Mouse (Mus musculus) forebrain, embryonic 10.5 days (tissue): Measurements from ENCODE around the gene Asl. TPM values are rescaled to one million over a fixed set of nuclear protein-coding genes. Genes with fewer than 3 reads are reported as not detected.

ENCODE experiments used
- DNase-seq: peaks from one replicate; pipeline ENCODE4 v3.0.0-alpha.2; 2017; ENCODE audit warnings: low spot score; ENCODE audit errors: extremely low spot score
- H3K27ac ChIP-seq: fragments of 300-500 bp; sonication (generic); 2 replicates; pipeline ENCODE4 v1.5.1; 2016; ENCODE audit warnings: mild to moderate bottlenecking
- H3K27me3 ChIP-seq: fragments of 300-500 bp; sonication (generic); 2 replicates; pipeline ENCODE4 v1.6.1; 2016; ENCODE audit warnings: mild to moderate bottlenecking; ENCODE audit not compliant: poor library complexity, severe bottlenecking
- H3K36me3 ChIP-seq: fragments of 300-500 bp; sonication (generic); replicated peaks from 2 replicates; pipeline ENCODE4 v1.6.1; 2016; ENCODE audit warnings: mild to moderate bottlenecking, moderate library complexity
- H3K4me1 ChIP-seq: fragments of 300-500 bp; sonication (generic); 2 replicates; pipeline ENCODE4 v1.6.1; 2016
- H3K4me3 ChIP-seq: fragments of 300-500 bp; sonication (generic); 2 replicates; pipeline ENCODE4 v1.5.1; 2016; ENCODE audit warnings: mild to moderate bottlenecking, moderate library complexity
- H3K9me3 ChIP-seq: fragments of 300-500 bp; sonication (generic); 2 replicates; pipeline ENCODE4 v1.6.1; 2016; ENCODE audit warnings: mild to moderate bottlenecking, moderate library complexity
- WGBS: fragments of 180-500 bp; shearing (Covaris S2); methylation state at CpG from one replicate; pipeline ENCODE4 v1.1.7; 2016; 5-methylcytosine and 5-hydroxymethylcytosine counted together
- polyA plus RNA-seq: library from polyadenylated mRNA; unstranded; fragments of >200 nt; fragmentation: Nextera tagmentation; extraction: Ambion mirVana; gene quantifications from 2 replicates; pipeline ENCODE4 v1.2.1, GENCODE M21; 2016

Gene Asl
- polyA plus RNA-seq, 1 experiment from 2014 or later: 33.2 TPM

DNA sequence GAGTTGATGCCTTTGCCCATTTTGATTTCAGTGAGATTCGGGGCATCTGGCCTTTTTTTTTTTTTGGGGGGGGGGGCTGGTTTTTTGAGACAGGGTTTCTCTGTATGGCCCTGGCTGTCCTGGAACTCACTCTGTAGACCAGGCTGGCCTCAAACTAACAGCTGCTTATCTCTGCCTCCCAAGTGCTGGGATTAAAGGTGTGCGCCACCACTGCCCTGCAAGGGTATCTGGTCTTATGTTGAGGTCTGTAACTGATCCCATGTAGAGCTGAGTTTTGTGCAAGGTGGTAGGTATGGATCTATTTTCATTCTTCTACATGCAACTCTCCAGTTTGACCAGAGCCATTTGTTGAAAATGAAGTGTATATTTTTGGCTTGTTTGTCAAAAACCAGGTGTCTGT lies 27.3 kb upstream of the Asl start:
- H3K4me3 ChIP-seq: no peak overlapping the region
- no peaks in the 10 kb centered on the region; the same call in 1 of the 2 replicates for H3K4me1 ChIP-seq
- DNase-seq: no peak
- peaks cover 69% of the 10 kb centered on the region for H3K36me3 ChIP-seq
- H3K27me3 ChIP-seq: no peaks in the 10 kb centered on the region
- no peak overlapping the region for H3K27ac ChIP-seq
- WGBS: 92% methylated on average over 2 of the region's 2 CpGs
- no peaks in the 10 kb centered on the region for H3K9me3 ChIP-seq

DNA sequence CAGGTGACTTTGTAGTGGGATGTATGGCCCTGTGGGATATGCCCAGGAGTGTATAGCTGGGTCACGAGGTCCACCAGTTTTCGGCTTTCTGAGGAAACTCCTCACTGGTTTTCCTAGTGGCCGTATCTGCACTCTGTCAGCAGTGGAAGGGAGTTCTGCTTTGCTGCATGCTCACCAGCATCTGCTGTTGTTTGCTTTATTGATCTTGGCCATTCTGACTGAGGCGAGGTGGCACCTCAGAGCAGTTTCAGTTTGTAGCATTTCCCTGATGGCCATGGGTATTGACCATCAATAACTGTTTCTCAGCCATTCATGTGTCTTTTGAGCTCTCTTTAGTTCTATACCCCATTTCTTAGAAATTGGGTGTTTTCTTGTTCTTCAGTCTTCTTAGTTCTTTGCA lies 26.6 kb upstream of the Asl start:
- Histone ChIP-seq H3K27ac (no peak overlapping the region), H3K36me3 (peaks cover 71% of the 10 kb centered on the region), H3K27me3 (no peaks in the 10 kb centered on the region), H3K9me3 (no peaks in the 10 kb centered on the region), H3K4me3 (no peak overlapping the region), H3K4me1 (no peaks in the 10 kb centered on the region; the same call in 1 of the 2 replicates)
- 95% methylated on average over 4 of the region's 4 CpGs for WGBS
- no peak for DNase-seq

DNA sequence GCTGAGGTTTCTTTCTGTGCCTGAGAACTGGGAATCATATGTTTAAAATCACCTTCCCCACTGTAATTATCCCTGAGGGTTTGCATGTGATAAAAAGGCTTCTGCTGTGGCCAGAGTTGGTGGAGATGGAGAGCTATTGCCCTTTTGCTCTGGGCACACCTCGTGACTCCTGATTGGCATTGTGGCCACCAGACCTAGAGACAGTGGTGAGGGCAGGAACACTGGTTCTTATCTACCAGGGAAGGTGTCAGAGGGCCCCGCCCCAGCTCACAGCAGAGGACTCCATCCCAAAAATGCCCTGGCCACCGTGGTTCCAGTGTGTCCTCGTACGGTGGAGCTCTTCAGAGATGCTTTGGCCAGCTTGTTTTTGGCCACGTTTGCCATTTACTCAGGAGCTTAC lies 23.9 kb upstream of the Asl start:
- Histone ChIP-seq H3K36me3 (peaks cover 67% of the 10 kb centered on the region), H3K9me3 (no peaks in the 10 kb centered on the region), H3K27me3 (no peaks in the 10 kb centered on the region), H3K27ac (no peak overlapping the region), H3K4me3 (no peak overlapping the region), H3K4me1 (no peaks in the 10 kb centered on the region)
- no peak for DNase-seq
- WGBS: 87% methylated on average over 6 of the region's 6 CpGs

DNA sequence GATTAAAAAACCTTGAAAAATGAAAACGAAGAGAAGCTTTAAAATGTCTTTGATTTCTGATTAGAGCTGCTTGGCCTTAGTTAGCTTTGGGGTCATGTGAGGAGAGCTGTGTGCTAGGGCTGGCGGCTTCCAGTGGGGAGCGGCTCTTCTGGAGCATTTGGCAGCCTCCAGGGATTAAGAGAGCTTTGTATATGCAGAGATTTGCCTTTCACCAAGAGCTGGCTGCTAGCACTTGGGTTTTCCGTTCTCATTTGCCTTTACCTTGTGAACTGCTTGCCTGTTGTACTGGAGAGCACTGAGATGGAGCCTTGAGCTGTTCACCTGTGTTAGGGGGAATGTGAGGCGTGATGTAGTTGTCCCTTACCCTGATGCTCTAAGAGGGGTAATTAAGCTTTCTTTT lies 23.5 kb upstream of the Asl start:
- Histone ChIP-seq H3K36me3 (peaks cover 65% of the 10 kb centered on the region), H3K4me1 (no peaks in the 10 kb centered on the region), H3K27ac (no peak overlapping the region), H3K9me3 (no peaks in the 10 kb centered on the region), H3K27me3 (no peaks in the 10 kb centered on the region), H3K4me3 (no peak overlapping the region)
- 76% methylated on average over 5 of the region's 5 CpGs for WGBS
- DNase-seq: no peak

DNA sequence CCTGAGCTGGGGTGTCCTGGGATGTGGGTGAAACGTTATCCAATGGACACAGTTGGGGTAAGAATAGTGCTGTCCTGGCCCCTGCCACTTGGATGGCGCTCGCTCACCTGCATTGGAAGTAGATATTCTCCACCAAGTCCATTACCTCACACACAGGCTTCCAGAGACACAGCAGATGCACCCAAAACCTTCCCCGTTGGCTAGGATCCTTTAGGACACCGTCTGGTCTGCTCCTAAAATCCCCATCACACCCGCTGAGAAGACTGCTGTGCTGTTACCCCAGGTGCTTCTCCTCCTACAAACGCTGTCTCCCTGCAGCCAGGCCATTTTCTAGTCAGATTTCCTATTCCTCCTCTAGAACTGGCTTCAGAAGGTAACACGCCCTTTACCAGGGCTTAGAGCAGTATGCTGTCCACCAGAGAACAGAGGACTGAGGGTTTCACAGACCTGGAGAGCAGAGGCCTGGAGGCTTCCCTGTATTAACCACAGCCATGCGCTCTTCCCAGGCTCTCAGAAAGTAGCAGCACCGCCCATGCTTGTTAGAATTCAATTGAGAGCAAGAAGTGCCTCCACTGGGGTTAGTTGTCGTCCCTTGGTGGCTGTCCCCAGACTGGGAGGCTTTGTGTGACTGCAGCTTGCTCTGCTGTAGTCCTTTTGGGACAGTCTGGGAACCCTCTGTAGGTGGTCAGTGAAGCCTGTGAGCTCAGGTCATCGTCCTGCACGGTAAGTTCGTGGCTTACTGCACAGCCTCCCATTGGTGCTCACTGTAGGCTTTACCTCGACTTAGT lies 22.2 kb upstream of the Asl start:
- Histone ChIP-seq H3K4me1 (no peaks in the 10 kb centered on the region), H3K4me3 (no peak overlapping the region), H3K36me3 (peaks cover 78% of the 10 kb centered on the region), H3K27ac (no peak overlapping the region), H3K9me3 (no peaks in the 10 kb centered on the region), H3K27me3 (no peaks in the 10 kb centered on the region)
- WGBS: 86% methylated on average over 15 of the region's 15 CpGs
- DNase-seq: no peak

DNA sequence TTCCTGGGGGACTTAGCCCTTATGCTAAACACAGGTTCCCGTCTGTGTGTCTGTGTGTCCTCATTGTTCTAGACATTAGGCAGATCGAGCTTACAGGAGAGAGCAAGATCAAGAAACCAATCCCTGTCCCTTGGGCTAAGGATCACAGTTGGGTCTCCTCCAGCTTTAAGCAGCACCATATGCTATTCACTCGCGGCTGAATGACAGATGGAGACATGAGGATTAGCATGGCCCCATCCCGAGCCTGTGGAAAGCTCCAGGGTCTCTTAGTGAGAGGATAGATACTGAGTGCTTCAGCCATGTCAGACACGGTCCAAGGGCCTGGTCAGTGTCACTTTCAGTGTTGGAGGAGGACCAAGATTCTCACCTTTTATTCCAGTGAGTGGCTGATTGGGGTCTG lies 21.4 kb upstream of the Asl start:
- no peak for DNase-seq
- Histone ChIP-seq H3K27me3 (no peaks in the 10 kb centered on the region), H3K9me3 (no peaks in the 10 kb centered on the region), H3K27ac (no peak overlapping the region), H3K4me1 (no peaks in the 10 kb centered on the region), H3K36me3 (peaks cover 82% of the 10 kb centered on the region), H3K4me3 (no peak overlapping the region)
- 75% methylated on average over 6 of the region's 6 CpGs for WGBS

DNA sequence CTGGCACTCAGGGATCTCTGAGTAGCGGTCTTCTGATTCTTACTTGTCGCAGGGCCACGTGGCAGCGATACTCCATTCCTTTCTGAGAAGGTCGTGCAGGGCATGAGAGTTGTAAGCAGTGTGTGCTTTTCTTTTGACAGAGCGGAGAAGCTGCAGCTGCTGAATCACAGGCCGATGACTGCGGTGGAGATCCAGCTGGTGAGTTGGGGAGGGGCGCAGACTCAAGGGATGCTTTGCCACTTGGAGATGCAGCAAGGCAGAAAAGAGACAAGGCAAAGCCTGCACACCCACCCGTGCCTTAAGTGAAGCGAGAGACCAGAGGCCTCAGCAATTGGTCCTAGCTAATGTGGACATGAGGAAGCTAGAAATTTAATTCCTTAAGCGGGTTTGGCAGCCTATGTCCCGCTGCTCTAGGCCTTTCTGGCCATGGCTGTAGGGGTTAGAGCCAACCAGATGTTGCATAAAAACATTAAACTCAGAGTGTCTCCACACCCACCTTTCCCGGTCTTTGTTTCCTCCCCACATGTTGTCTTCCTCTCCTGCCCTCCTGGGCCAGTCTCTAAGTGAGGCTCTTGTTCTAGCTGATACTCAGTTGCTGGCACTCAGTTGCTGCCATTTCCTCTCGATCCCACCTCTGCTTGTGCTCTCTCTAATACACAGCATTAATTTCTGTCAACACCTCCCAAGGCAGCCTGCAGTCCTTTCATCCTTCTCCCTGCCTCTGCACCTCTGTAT lies 19.9 kb upstream of the Asl start:
- no peak overlapping the region for H3K4me3 ChIP-seq
- H3K4me1 ChIP-seq: no peaks in the 10 kb centered on the region
- no peak for DNase-seq
- H3K27me3 ChIP-seq: no peaks in the 10 kb centered on the region
- H3K9me3 ChIP-seq: no peaks in the 10 kb centered on the region
- WGBS: 93% methylated on average over 15 of the region's 15 CpGs
- peaks cover 88% of the 10 kb centered on the region for H3K36me3 ChIP-seq
- no peak overlapping the region for H3K27ac ChIP-seq

DNA sequence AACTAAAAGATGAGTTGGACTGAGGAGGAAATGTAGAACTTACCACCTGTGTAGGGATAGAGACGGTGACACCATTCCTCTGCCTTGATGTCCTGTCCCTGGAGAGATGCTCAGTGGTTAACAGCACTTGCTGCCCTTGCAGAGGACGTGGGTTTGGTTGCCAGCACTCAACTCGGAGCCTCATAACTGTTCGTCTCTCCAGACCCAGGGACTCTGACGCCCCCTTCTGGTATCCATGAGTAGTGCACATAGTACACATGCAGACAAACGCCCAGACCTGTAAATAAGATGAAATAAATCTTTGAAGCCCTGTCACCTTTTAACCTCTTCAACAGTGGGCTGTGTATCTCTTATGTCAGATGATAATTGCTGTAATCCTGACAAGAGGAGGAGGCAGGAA lies 18.0 kb upstream of the Asl start:
- 81% methylated on average over 6 of the region's 6 CpGs for WGBS
- DNase-seq: no peak
- no peak overlapping the region for H3K4me3 ChIP-seq
- no peaks in the 10 kb centered on the region for H3K9me3 ChIP-seq
- H3K27me3 ChIP-seq: no peaks in the 10 kb centered on the region
- H3K4me1 ChIP-seq: no peaks in the 10 kb centered on the region
- H3K36me3 ChIP-seq: peaks cover 91% of the 10 kb centered on the region
- H3K27ac ChIP-seq: no peak overlapping the region

DNA sequence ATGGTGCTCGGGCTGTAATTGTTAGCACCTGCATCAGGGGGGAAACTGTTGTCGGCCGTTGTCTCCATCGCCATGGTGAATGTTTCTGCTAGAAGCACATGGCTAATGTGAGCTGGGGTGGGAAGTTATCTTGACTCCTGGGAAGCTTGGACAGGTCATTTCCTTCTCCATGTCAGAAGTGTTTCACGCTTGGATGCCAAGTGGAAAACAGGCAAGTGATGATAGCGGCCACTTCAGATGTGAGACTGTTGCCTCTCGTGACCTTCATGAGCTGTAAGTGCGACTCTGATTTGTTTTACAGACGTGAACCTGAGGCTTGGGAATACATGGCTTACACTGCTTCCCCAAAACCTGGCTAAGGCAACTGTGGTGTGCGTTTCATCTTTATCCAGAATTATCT lies 17.5 kb upstream of the Asl start:
- Histone ChIP-seq H3K27me3 (no peaks in the 10 kb centered on the region), H3K4me3 (no peak overlapping the region), H3K27ac (no peak overlapping the region), H3K4me1 (no peaks in the 10 kb centered on the region), H3K36me3 (peaks cover 93% of the 10 kb centered on the region), H3K9me3 (no peaks in the 10 kb centered on the region)
- 93% methylated on average over 10 of the region's 10 CpGs for WGBS
- DNase-seq: no peak

DNA sequence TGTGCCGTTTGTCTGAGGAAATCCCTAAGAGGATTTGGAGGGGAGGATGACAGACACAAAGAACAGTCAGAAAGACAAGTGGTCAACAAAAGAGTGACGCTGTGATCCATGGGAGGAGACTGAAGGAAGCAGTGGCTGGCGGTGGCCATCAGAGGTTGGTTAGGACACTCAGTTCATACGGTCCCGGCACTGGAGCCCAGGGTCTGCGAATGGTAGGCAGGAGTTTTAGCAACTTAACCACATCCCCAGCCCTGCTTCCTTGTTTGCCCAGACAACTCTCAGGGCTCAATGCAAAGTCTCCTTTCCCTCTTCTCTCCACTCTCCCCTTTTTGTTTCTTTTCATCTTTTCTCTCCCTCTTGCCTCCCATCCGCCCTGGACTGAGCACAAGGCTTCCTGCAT lies 17.1 kb upstream of the Asl start:
- DNase-seq: no peak
- H3K9me3 ChIP-seq: no peaks in the 10 kb centered on the region
- 88% methylated on average over 7 of the region's 7 CpGs for WGBS
- no peak overlapping the region for H3K4me3 ChIP-seq
- no peaks in the 10 kb centered on the region for H3K4me1 ChIP-seq
- H3K36me3 ChIP-seq: peaks cover 93% of the 10 kb centered on the region
- H3K27me3 ChIP-seq: no peaks in the 10 kb centered on the region
- H3K27ac ChIP-seq: no peak overlapping the region

DNA sequence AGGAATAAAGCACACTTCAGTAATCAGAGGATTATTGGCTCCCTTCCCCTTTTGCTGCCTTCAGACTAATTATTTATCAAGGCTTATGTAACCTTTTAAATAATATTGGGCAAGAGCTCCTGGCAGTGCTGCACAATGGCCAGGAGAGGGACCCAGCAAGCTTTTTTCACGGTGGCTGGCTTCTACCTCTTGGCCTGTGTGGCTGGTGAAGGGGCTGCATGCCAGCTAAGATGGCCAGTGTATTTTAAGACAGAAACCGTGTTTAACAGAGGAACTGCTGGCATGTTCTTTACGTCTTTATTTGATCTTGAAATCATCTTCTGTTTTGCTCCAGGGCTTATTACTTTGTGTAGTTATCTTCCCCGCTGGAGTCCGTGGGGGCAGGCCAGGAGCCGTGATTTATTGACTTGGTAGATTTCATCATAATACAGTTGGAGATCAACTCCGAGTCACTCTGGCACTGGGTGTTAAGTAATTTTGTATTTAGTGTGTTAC lies 15.2 kb upstream of the Asl start:
- H3K4me3 ChIP-seq: no peak overlapping the region
- no peak for DNase-seq
- H3K27ac ChIP-seq: no peak overlapping the region
- peaks cover 95% of the 10 kb centered on the region for H3K36me3 ChIP-seq
- no peaks in the 10 kb centered on the region for H3K4me1 ChIP-seq
- no peaks in the 10 kb centered on the region for H3K9me3 ChIP-seq
- H3K27me3 ChIP-seq: no peaks in the 10 kb centered on the region
- WGBS: 89% methylated on average over 7 of the region's 7 CpGs

DNA sequence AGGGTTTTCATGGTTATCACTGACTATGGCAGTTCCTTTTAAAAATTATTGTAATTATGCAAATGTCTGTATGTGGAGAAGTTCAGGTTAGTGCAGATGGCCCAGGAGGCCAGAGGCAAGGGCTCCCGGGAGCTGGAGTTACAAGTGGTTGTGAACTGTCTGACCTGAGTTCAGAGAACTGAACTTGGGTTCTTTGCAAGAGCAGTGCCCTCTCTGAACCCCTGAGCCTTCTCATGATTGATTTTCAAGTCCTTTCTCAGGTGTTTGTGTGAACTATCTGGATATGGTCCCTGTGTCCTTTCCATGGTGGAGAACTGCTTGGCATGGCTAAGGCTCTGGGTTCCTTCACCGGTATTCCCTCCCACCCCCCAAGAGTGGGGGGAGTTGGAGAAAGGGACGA lies 14.7 kb upstream of the Asl start:
- no peak overlapping the region for H3K27ac ChIP-seq
- 89% methylated on average over 3 of the region's 3 CpGs for WGBS
- no peaks in the 10 kb centered on the region for H3K27me3 ChIP-seq
- no peaks in the 10 kb centered on the region for H3K4me1 ChIP-seq
- H3K9me3 ChIP-seq: no peaks in the 10 kb centered on the region
- peaks cover 92% of the 10 kb centered on the region for H3K36me3 ChIP-seq
- no peak overlapping the region for H3K4me3 ChIP-seq
- DNase-seq: no peak

DNA sequence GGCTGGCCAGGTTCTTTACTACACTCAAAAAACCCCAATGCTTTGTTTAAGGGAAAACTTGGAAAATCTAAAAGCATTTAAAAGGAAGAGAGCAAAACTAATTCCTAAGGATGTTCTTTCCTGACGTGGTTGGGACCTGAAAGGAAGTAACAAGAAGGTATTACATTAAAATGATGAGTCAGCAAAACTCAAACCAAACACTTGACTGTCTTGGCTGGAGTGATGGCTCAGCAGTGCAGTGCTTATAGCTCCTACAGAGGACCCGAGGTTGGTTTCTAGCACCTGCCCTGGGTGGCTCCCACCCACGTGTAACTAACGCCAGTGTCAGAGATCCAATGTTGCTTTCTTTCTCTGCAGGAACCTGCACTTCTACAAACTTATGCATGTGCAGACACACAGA lies 12.2 kb upstream of the Asl start:
- H3K9me3 ChIP-seq: no peaks in the 10 kb centered on the region
- H3K4me3 ChIP-seq: no peak overlapping the region
- DNase-seq: no peak
- WGBS: 95% methylated on average over 4 of the region's 4 CpGs
- H3K27ac ChIP-seq: no peak overlapping the region
- H3K27me3 ChIP-seq: no peaks in the 10 kb centered on the region
- H3K36me3 ChIP-seq: peaks cover 89% of the 10 kb centered on the region
- no peaks in the 10 kb centered on the region for H3K4me1 ChIP-seq
